Mouse (Mus musculus): Measurements from ENCODE around the gene B130006D01Rik. TPM values are rescaled to one million over a fixed set of nuclear protein-coding genes. Genes with fewer than 3 reads are reported as not detected.

B130006D01Rik gene
- polyA plus RNA-seq (2015; fragmentation: Nextera tagmentation; extraction: Ambion mirVana), result 0.51 and 0.58 TPM in 2 replicates

GRCm38 (mm10) chr11:95723287-95723686 lies at the start of gene B130006D01Rik:
Gene B130006D01Rik (plus strand): TSS chr11:95723587.

GRCm38 (mm10) chr11:95712563-95713224 lies 10.7 kb upstream of the B130006D01Rik start, which contains the start of gene Zfp652:
Gene Zfp652 (plus strand): TSS chr11:95712673.

Other genes starting within 250 kb of the B130006D01Rik start
- 0.39 and 0.48 TPM in 2 replicates for gene Nxph3, start 209.0 kb upstream of the B130006D01Rik start, polyA plus RNA-seq (2015; fragmentation: Nextera tagmentation; extraction: Ambion mirVana)
- gene Ngfr, start 135.9 kb upstream of the B130006D01Rik start, polyA plus RNA-seq (2015; fragmentation: Nextera tagmentation; extraction: Ambion mirVana), result 2.6 and 3.2 TPM in 2 replicates
- 163 and 165 TPM in 2 replicates for gene Phb, start 56.6 kb upstream of the B130006D01Rik start, polyA plus RNA-seq (2015; fragmentation: Nextera tagmentation; extraction: Ambion mirVana)
- gene Zfp652, start 10.9 kb upstream of the B130006D01Rik start, polyA plus RNA-seq (2015; fragmentation: Nextera tagmentation; extraction: Ambion mirVana), result 13.4 TPM in 2 replicates
- gene Phospho1, start 100.9 kb downstream of the B130006D01Rik start, polyA plus RNA-seq (2015; fragmentation: Nextera tagmentation; extraction: Ambion mirVana), result 2.0 and 2.2 TPM in 2 replicates
- 15.8 and 23.8 TPM in 2 replicates for gene Gngt2, start 113.6 kb downstream of the B130006D01Rik start, polyA plus RNA-seq (2015; fragmentation: Nextera tagmentation; extraction: Ambion mirVana)
- gene Abi3, start 118.9 kb downstream of the B130006D01Rik start, polyA plus RNA-seq (2015; fragmentation: Nextera tagmentation; extraction: Ambion mirVana), result 6.4 and 6.8 TPM in 2 replicates
- gene B4galnt2, start 191.3 kb downstream of the B130006D01Rik start, polyA plus RNA-seq (2015; fragmentation: Nextera tagmentation; extraction: Ambion mirVana), result 1.1 and 1.2 TPM in 2 replicates

Measured in urinary bladder, postnatal 0 days (tissue).